Mouse (Mus musculus): ENCODE data around the gene Cc2d1b.

The Cc2d1b gene

GRCm38 (mm10) chr4:108619587-108620341, at the start of gene Cc2d1b:
Gene Cc2d1b, plus strand, starts transcription at chr4:108619940.
- peak; percentile 94 for DNase-seq

- no peak for DNase-seq
Observed at GRCm38 (mm10) chr4:108572644-108573043, 47.1 kb upstream of the Cc2d1b start.

GRCm38 (mm10) chr4:108578840-108579742, 40.6 kb upstream of the Cc2d1b start, which contains the start of the genes Prpf38a and Orc1:
Gene Prpf38a, minus strand, starts transcription at chr4:108579336.
Gene Orc1, plus strand, starts transcription at chr4:108579423.
- peak; percentile 98 for DNase-seq

GRCm38 (mm10) chr4:108579743-108580411, 39.9 kb upstream of the Cc2d1b start:
- no peak for DNase-seq

- no peak for DNase-seq
Observed at GRCm38 (mm10) chr4:108593376-108593775, 26.4 kb upstream of the Cc2d1b start.

DNA sequence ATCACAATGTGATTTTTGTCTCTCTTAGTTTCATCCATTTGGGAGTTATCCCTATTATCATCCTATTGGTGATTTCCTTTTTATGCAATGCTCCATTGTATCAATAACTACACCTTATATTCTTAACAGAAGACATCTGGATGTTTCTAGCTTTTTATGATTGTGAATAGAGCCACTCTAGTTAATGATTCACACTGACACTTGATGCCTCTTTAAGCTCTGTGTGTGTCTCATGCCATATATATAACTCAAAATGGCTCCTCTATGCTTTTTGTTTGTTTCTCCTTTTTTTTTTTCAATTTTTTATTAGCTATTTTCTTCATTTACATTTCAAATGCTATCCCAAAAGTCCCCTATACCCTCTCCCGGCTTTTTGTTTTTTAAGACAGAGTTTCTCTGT, 24.0 kb upstream of the Cc2d1b start:
- no peak for DNase-seq

DNA sequence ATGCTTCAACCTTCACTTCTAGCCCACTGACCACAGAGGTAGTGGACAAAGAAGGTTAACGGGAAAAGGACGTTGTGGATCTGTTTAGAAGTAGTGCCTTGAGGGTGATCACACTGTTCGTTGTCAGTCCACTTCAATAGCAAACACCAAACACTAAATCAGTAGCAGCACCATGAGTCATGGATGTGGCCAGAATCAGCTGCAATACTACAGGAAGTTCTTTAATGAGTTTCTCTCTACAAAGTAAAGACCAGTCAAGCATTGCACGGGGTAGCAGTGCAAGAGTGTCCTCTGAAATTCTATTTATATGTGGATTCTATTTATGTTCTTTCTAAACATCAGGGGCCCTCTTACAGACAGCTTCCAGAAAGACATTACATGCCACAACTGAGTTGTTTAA, 21.4 kb upstream of the Cc2d1b start:
- no peak for DNase-seq

GRCm38 (mm10) chr4:108601870-108602269, 17.9 kb upstream of the Cc2d1b start:
- DNase-seq = no peak

GRCm38 (mm10) chr4:108608651-108609050, 11.1 kb upstream of the Cc2d1b start:
- DNase-seq = no peak

GRCm38 (mm10) chr4:108610935-108611334, 8.8 kb upstream of the Cc2d1b start:
- DNase-seq = no peak

GRCm38 (mm10) chr4:108618586-108618985, 1.2 kb upstream of the Cc2d1b start:
- DNase-seq = no peak

DNA sequence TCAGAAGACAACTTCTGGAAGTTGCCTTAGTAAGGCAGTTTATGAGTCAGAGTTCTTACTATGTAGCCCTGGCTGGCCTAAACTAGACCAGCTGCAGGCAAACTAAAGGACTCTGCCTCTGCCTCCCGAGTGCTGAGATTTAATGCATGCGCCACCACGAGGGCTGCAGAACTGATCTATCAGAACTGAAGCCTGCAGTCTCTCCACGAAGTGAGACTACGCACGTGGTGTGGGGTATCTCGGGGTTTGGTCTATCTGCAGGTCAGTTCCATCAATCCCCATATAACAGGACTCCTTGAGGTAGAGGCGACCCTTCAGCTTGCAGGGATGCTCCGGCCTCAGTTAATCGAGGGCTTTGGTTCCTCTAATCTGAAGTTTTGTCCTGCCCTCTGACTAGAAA, 575 bp upstream of the Cc2d1b start:
- peak; percentile 46 for DNase-seq

- no peak for DNase-seq
Observed at GRCm38 (mm10) chr4:108620536-108620935, 796 bp downstream of the Cc2d1b start.

- peak; percentile 58 for DNase-seq
Observed at GRCm38 (mm10) chr4:108621504-108621903, 1.8 kb downstream of the Cc2d1b start.

GRCm38 (mm10) chr4:108627066-108627465, 7.3 kb downstream of the Cc2d1b start:
- DNase-seq = no peak

DNA sequence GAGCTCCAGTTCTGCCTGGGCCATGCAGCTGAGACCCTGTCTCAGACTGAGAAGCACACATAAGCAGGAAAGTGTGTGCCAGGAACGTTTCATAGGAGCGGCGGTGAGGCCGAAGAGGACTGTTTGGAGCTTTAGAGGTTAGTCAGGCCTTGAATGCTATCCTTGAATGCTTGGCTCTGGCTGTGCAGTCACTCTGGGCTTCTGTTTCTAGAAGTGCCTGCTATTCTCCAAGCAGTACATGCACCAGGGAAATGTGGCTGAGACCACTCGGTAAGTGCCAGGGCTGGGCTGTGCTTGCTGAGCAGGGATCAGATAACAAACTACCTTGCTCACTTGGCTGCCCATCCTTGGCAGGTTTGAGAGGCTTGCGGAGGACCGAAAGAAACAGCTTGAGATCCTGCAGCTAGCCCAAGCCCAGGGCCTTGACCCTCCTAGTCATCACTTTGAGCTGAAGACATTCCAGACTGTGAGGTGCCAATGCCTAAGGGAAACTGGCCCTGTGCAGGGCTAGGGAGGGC, 9.7 kb downstream of the Cc2d1b start:
- no peak for DNase-seq

DNA sequence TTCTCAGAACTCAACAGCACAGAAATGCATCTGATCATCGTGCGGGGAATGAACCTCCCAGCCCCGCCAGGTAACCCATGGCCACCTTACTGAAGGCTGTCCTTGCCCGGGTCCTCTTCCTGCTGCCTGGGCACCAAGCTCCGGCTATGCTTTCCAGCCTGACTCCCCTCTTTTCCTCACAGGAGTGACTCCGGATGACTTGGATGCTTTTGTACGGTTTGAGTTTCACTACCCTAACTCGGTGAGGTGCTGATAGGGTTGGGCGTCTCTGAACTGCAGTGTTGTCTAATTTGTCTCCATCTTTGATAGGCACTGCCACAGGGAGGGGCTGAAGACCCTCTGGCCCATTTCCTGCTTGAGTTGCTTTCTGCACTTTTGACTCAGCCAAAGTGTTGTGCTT, 10.4 kb downstream of the Cc2d1b start:
- no peak for DNase-seq

- no peak for DNase-seq
Observed at GRCm38 (mm10) chr4:108631616-108632015, 11.9 kb downstream of the Cc2d1b start.

- DNase-seq = no peak
Observed at GRCm38 (mm10) chr4:108633703-108634102, 14.0 kb downstream of the Cc2d1b start.

DNA sequence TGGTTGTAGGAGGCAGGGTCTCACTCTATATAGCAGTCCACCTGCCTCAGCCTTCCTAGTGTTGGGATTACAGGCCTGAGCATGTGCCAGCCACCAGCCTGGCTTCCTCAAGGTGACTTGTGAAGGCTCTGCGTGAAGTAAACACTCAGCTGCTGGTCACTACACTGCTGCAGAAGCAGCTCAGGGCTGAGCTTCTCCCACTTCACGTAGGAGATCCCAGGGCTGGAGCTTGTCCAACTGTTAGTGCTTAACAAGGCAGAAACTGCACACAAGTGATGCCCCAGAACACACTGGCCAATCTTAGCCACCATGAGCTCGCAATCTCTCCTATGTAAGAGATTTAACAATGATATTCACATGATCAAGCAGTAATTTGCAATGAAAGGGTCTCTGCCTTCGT, 15.0 kb downstream of the Cc2d1b start:
- no peak for DNase-seq

DNA sequence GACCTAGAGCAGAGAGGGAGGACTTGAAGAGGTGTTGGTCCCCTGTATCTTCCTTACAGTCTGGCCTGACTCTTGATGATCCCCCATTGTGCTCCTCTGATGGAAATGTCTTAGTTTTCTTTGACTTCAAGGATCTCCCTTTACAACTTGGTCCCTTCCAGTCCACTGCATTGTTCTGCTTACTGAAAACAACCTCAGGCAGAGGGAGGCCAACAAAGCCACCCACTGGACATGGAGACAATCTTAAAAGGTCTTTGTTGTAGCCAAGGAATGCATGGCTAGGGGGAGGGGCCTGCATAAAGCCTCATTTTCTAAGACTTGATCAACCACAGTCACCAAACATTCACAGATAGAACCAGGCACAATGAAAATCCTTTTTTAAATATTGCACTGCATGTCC, 15.4 kb downstream of the Cc2d1b start:
- no peak for DNase-seq

DNA sequence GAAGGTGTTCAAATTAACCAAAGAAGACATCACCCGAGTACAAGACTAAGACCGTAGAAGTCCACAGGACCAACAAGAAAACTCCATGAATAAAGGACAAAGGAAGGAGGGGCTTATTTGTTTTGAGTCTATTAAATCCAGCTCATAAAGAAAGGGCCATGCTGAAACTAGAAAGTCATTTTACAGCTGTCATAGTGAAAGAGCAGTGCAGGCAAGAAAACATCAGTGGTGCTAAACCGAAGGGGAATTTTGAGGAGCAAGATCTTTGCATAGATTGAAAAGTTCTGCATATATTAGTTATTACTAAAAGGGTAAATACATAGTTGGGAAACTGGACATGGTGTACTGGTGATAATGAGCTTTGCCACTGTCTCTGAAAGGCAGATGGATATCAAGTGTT, 18.0 kb downstream of the Cc2d1b start:
- no peak for DNase-seq

GRCm38 (mm10) chr4:108638752-108639151, 19.0 kb downstream of the Cc2d1b start:
- no peak for DNase-seq
